Mouse (Mus musculus) C2C12 (cell line): ENCODE data around the gene Fam19a5.

Experiments used
- CEBPB ChIP-seq: IDR thresholded peaks from one replicate; pipeline ENCODE4 v1.6.1; 2011; ENCODE audit warnings: low read depth, mild to moderate bottlenecking, control low read depth, moderate library complexity
- CTCF ChIP-seq: IDR thresholded peaks from one replicate; pipeline ENCODE4 v1.5.1; 2011; ENCODE audit not compliant: control insufficient read depth, insufficient read depth, insufficient read length
- FOSL1 ChIP-seq: IDR thresholded peaks from one replicate; pipeline ENCODE4 v1.8.0; 2011; ENCODE audit warnings: mild to moderate bottlenecking, low read length; ENCODE audit not compliant: poor library complexity, insufficient read depth, severe bottlenecking
- MAX ChIP-seq: IDR thresholded peaks from one replicate; pipeline ENCODE4 v1.6.1; 2011; ENCODE audit warnings: mild to moderate bottlenecking, control low read depth
- MYOG ChIP-seq: IDR thresholded peaks from one replicate; pipeline ENCODE4 v1.6.1; 2011; ENCODE audit not compliant: control insufficient read depth, insufficient read length; ENCODE audit errors: extremely low read depth
- USF1 ChIP-seq: IDR thresholded peaks from one replicate; pipeline ENCODE4 v1.6.1; 2011; ENCODE audit warnings: low read depth, mild to moderate bottlenecking, control low read depth, moderate library complexity

- TF ChIP-seq USF1 (no peak), MYOG (no peak), CTCF (no peak), MAX (no peak), CEBPB (no peak), FOSL1 (no peak)
These were observed 35.8 kb downstream of the Fam19a5 start for GRCm38 (mm10) chr15:87579861-87580260.
